Mouse (Mus musculus) lung, postnatal 0 days (tissue): ENCODE measurements around the gene Gm49394. TPM values are rescaled to one million over a fixed set of nuclear protein-coding genes. Genes with fewer than 3 reads are reported as not detected.

Source experiments
- ATAC-seq: fragments of 200-750 bp; cut with Nextera tagmentation; 2 replicates; pipeline ENCODE4 v1.8.0; 2017; ENCODE audit warnings: moderate library complexity
- DNase-seq: peaks from one replicate; pipeline ENCODE4 v3.0.0-alpha.2; 2016; ENCODE audit warnings: low spot score
- H3K27ac ChIP-seq: fragments of 300-500 bp; sonication (generic); 2 replicates; pipeline ENCODE4 v1.5.1; 2014; ENCODE audit warnings: antibody characterized with exemption, mild to moderate bottlenecking, low read length, mixed read lengths
- H3K27me3 ChIP-seq: fragments of 300-500 bp; sonication (generic); replicated peaks from 2 replicates; pipeline ENCODE4 v1.6.1; 2014; ENCODE audit warnings: low read length, mixed read lengths; ENCODE audit not compliant: insufficient read depth
- H3K36me3 ChIP-seq: fragments of 300-500 bp; sonication (generic); 2 replicates; pipeline ENCODE4 v1.6.1; 2014; ENCODE audit warnings: low read length, mixed read lengths; ENCODE audit not compliant: insufficient read depth
- H3K4me1 ChIP-seq: fragments of 300-500 bp; sonication (generic); 2 replicates; pipeline ENCODE4 v1.6.1; 2014; ENCODE audit warnings: antibody characterized with exemption, low read depth, low read length, mixed read lengths; ENCODE audit not compliant: insufficient read depth
- H3K4me2 ChIP-seq: fragments of 300-500 bp; sonication (generic); replicated peaks from 2 replicates; pipeline ENCODE4 v1.6.1; 2014; ENCODE audit warnings: low read depth, mild to moderate bottlenecking, low read length, moderate library complexity, mixed read lengths
- H3K4me3 ChIP-seq: fragments of 300-500 bp; sonication (generic); 2 replicates; pipeline ENCODE4 v1.5.1; 2014; ENCODE audit warnings: low read depth, low read length
- H3K9ac ChIP-seq: fragments of 300-500 bp; sonication (generic); replicated peaks from 2 replicates; pipeline ENCODE4 v1.6.1; 2014; ENCODE audit warnings: low read depth, mild to moderate bottlenecking
- H3K9me3 ChIP-seq: fragments of 300-500 bp; sonication (generic); 2 replicates; pipeline ENCODE4 v1.6.1; 2016; ENCODE audit warnings: low read length, mixed read lengths
- CTCF ChIP-seq: IDR thresholded peaks from 2 replicates; pipeline ENCODE4 v1.5.1; 2016; ENCODE audit warnings: antibody characterized with exemption, mild to moderate bottlenecking
- EP300 ChIP-seq: IDR thresholded peaks from 2 replicates; pipeline ENCODE4 v1.6.1; 2016; ENCODE audit warnings: antibody characterized with exemption, mild to moderate bottlenecking, control low read depth
- WGBS: fragments of 180-500 bp; shearing (Covaris S2); extraction: QIAGEN DNeasy Blood & Tissue Kit; methylation state at CpG from one replicate; pipeline ENCODE4 v1.1.7; 2014; 5-methylcytosine and 5-hydroxymethylcytosine counted together
- polyA plus RNA-seq: library from polyadenylated mRNA; unstranded; fragments of >200 nt; fragmentation: Nextera tagmentation; extraction: Ambion mirVana; gene quantifications from 2 replicates; pipeline ENCODE4 v1.2.1, GENCODE M21; 2015

The Gm49394 gene
- not detected in 2 replicates for polyA plus RNA-seq

DNA sequence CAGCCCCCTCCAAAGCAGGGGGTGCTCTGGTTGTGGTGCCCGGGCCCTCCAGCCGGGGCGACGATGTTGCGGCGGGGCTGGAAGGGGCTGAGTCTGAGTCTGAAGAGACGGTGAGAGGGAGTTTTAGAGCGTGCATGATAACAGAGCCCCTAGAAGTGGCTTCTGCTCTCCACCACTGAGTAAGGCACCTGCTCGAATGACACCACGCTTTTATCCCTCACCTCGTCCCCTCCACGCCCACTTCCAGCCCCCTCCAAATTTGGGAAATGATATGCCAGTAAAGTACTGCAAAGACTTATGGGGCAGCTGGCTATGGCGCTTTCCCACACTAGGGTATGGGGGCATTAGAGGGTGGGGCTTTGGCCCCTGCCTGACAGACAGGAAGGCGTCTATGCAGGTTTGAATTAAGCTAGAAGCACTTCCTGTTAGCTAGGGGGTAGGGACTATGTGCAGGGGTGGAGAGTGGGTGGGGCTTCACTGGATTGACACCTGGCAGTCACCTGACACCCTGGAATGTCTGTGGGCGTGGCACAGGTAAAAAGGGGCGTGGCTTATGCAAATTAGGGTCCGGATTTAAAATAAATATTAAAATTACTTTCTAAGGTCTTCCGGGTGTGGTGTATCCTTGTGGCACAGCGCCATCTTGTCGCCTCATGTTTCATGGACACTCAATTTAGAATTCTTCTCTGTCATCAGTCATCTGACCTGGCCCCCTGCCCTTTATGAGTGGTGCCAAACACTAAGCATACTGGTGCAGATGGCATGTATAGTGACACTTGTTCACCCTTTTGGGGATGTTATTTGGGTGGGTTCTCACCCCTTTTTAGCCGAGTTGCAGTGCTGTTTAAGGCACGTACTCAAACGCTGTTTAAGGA, at the start of gene Gm49394:
TSS of gene Gm49394 (minus strand) at position 192 of the 875 bp plus-strand sequence.
- Histone ChIP-seq H3K4me2 (no peak within 1 kb of the TSS), H3K4me1 (no peaks in the 10 kb centered on the region), H3K27ac (no peak within 1 kb of the TSS), H3K9ac (no peak within 1 kb of the TSS), H3K27me3 (peaks cover 13% of the 10 kb centered on the region), H3K36me3 (no peaks in the 10 kb centered on the region), H3K9me3 (no peaks in the 10 kb centered on the region), H3K4me3 (no peak within 1 kb of the TSS)
- TF ChIP-seq EP300, result no peak
- TF ChIP-seq CTCF, result no peak
- WGBS, result 81% methylated on average over 22 of the region's 23 CpGs
- ATAC-seq (no peak), DNase-seq (no peak)

DNA sequence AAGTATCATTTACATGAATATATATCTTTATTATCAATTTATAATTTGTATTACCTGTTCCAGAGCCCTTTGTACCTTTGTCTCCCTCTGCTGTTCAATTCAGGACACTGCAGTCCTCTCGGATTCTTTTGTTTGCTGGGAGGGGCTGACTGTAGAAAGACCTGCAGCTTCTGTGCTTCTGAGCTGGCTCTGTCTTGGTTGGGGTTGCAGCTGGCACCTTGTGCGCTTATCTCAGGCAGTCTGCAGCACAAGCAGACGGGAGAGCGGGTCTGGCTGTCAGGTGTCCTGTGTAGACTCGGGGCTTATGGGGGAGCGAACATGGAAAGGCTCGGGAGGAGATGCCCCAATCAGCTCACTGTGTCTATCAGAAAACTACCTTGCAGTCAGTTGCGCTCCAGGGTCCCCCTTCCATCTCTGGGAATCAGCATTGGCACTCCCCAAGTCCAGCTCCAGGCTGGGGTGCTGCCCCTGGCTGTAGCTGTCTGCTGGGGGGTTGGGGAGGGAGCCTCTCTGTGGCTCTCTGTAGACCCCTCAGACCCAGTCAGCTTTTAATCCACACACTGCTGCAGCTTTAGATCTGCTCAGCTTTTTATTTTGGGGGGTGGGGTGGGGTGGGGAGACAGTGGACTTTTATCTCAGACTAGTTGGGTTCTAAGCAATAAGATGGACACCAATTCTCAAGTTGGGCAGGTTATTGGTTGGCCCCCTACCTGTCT, 45.2 kb upstream of the Gm49394 start:
- no peak overlapping the region for H3K9ac ChIP-seq
- peak; percentile 82 for TF ChIP-seq CTCF
- no peak for TF ChIP-seq EP300
- H3K4me2 ChIP-seq, result no peak overlapping the region
- DNase-seq (peak; percentile 44), ATAC-seq (no peak)
- no peak overlapping the region for H3K27ac ChIP-seq
- WGBS, result 11% methylated on average over 8 of the region's 8 CpGs
- no peak overlapping the region for H3K4me3 ChIP-seq
- no peaks in the 10 kb centered on the region for H3K27me3 ChIP-seq
- no peaks in the 10 kb centered on the region for H3K4me1 ChIP-seq
- H3K36me3 ChIP-seq, result no peaks in the 10 kb centered on the region
- H3K9me3 ChIP-seq, result no peaks in the 10 kb centered on the region

DNA sequence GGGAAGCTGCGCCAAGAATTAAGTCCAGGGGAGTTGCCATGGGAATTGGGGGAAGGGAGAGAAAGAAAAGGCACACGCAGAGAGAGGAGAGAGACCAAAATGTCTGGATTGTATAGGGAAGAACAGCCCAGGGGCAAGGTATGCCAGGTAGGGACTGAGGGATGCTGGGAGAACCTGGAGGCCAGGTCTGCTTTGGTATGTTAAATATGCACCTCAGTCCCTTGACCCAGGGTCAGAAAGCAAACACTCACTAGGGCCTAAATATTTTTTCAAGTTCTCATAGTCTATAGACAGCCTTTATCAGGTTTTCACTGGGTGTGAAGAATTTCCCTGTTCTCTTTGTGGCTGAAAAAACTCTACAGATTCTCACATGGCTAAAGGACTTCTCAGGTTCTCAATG, 37.1 kb upstream of the Gm49394 start:
- Histone ChIP-seq H3K4me1 (no peaks in the 10 kb centered on the region), H3K27me3 (no peaks in the 10 kb centered on the region), H3K27ac (no peak overlapping the region), H3K4me3 (no peak overlapping the region), H3K4me2 (no peak overlapping the region), H3K9ac (no peak overlapping the region), H3K36me3 (no peaks in the 10 kb centered on the region), H3K9me3 (no peaks in the 10 kb centered on the region)
- ATAC-seq (peak; percentile 77), DNase-seq (peak; percentile 58)
- WGBS, result 48% methylated on average over 2 of the region's 2 CpGs
- TF ChIP-seq EP300 (peak; percentile 21; the same call in 1 of the 2 replicates), CTCF (no peak)

DNA sequence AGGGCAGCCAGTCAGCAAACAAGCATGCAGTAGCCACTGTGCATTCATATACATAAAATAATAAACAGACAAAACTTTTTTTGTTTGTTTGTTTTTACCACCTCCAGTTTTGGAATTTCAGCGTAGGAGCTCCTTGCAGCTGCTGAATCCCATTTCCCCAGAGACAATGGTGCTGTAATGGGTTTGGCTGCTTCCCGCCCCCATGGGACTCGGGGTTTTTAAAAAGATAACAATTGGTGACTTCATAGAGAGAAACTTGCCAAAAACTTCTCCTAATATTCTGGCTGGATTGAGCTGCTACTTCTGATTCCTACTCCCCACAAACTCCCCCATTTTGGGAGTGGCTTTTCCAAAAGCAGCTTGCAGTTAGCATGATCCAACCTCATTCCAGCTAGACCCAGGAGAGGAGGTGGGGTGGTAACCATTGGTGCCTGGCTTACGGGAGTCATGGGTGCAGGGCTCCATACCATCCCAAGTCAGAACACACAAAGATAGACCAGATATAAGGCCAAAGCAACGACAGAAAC, 29.7 kb upstream of the Gm49394 start:
- WGBS, result 57% methylated on average over 5 of the region's 5 CpGs
- H3K9me3 ChIP-seq, result no peaks in the 10 kb centered on the region
- DNase-seq (no peak), ATAC-seq (no peak)
- no peak overlapping the region for H3K27ac ChIP-seq
- H3K4me3 ChIP-seq, result no peak overlapping the region
- TF ChIP-seq EP300, result no peak
- TF ChIP-seq CTCF, result no peak
- no peak overlapping the region for H3K4me2 ChIP-seq
- no peaks in the 10 kb centered on the region for H3K27me3 ChIP-seq
- no peaks in the 10 kb centered on the region for H3K4me1 ChIP-seq
- H3K9ac ChIP-seq, result no peak overlapping the region
- no peaks in the 10 kb centered on the region for H3K36me3 ChIP-seq

DNA sequence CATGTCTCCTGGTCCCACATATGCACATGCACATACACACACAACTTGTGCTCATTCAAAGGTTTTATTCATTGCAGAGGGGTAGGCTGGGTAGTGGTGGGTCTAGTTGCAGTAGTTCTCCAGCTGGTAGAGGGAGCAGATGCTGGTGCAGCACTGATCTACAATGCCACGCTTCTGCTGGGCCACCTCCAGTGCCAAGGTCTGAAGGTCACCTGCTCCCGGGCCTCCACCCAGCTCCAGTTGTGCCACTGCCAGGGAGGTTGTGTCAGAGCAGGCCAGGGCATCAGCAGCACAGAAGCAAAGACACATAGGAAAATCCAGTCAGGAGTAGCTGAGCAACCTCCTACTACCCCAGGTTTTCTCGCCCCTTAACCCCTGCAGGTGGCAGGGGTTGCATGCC, 8.9 kb upstream of the Gm49394 start:
- TF ChIP-seq EP300 (no peak), CTCF (no peak)
- Histone ChIP-seq H3K27ac (no peak overlapping the region), H3K27me3 (no peaks in the 10 kb centered on the region), H3K9ac (no peak overlapping the region), H3K4me2 (no peak overlapping the region), H3K4me1 (no peaks in the 10 kb centered on the region), H3K36me3 (no peaks in the 10 kb centered on the region), H3K9me3 (no peaks in the 10 kb centered on the region), H3K4me3 (no peak overlapping the region)
- 88% methylated on average over 3 of the region's 3 CpGs for WGBS
- DNase-seq, result no peak
- no peak for ATAC-seq

DNA sequence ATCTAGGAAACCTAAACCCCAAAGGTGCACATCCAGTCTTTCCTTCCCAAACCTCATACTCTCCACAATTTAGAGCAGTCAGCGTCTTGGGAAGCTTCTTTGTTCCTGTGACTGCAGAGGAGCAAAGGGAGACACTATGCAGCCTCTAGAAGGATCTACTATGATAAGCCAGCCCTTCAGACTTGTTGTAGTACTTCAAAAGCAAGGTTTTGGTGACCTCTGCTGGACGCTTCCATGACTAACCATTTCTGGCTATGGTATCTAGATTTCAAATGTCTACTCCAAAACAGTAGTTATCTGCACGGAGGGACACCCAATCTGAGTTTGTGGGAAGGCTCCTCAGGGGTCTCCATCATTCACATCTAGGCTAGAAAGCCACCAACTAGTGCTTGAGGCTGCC, 5.9 kb upstream of the Gm49394 start:
- no peaks in the 10 kb centered on the region for H3K4me1 ChIP-seq
- DNase-seq (peak; percentile 85), ATAC-seq (peak; percentile 49; the same call in 1 of the 2 replicates)
- no peak overlapping the region for H3K4me3 ChIP-seq
- no peaks in the 10 kb centered on the region for H3K9me3 ChIP-seq
- H3K27me3 ChIP-seq, result no peaks in the 10 kb centered on the region
- H3K27ac ChIP-seq, result no peak overlapping the region
- no peak overlapping the region for H3K9ac ChIP-seq
- TF ChIP-seq CTCF, result peak; percentile 77
- no peak for TF ChIP-seq EP300
- no peaks in the 10 kb centered on the region for H3K36me3 ChIP-seq
- 5% methylated on average over 3 of the region's 3 CpGs for WGBS
- H3K4me2 ChIP-seq, result no peak overlapping the region
